Mouse (Mus musculus): ENCODE data around the gene Fsip2.

Gene Fsip2

GRCm38 (mm10) chr2:82943472-82943871 lies at the start of gene Fsip2:
Gene Fsip2 (plus strand): TSS chr2:82943634.
- DNase-seq (ENCODE audit: low read depth, low spot score): no peak

DNA sequence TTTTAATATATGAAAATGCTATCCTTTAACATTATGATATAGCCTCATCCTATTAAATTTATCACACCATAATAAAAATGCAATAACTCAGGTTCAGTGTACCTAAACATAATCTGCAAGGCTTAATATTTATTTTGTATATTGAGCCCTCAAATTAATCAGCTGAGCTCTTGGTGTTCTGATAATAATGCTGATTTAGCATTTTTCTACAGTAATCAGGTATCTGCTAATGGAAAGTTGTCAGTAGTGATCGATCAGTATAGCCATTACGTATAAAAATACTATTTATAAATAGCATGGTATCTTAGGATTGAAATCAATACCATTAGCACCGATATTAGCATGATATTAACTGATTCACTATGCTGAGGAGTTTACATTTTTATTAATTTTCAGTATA lies 20.0 kb downstream of the Fsip2 start:
- DNase-seq (ENCODE audit: low read depth, low spot score): no peak

GRCm38 (mm10) chr2:83025853-83026252 lies 82.4 kb downstream of the Fsip2 start:
- DNase-seq (ENCODE audit: low read depth, low spot score): no peak

GRCm38 (mm10) chr2:83052914-83053690 lies 109.7 kb downstream of the Fsip2 start:
- DNase-seq (ENCODE audit: low read depth, low spot score): no peak
